Mouse (Mus musculus): ENCODE data around the gene Pitpnm2. TPM values are rescaled to one million over a fixed set of nuclear protein-coding genes. Genes with fewer than 3 reads are reported as not detected.

Gene Pitpnm2
- polyA plus RNA-seq, 1 experiment: 178 TPM

DNA sequence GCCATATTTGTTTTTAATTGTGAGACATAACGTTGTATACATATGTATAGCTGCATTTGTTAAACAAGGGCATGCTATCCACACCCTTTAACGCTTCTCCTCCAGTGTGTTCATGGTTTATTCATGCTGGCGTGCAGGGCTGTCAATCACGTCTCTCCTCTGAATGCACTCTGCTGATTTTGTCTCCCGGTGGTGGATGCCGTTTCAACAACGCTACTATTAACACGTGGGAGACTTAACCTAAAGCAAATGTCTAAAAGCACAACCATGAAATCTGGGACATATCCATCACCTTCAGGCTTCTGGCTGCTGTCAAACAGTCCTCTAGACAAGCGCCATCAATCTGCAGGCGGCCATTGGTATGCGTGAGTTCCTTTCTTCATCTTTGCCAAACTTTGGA is 20.1 kb upstream of the Pitpnm2 start:
- TF ChIP-seq CTCF (IDR thresholded peaks at IDR 0.05; ENCODE audit: extremely low read depth, insufficient read depth, low read length) (no peak), POLR2A (IDR thresholded peaks at IDR 0.05; ENCODE audit: extremely low read depth, insufficient read depth, low read length) (no peak)
- H3K4me3 ChIP-seq (ENCODE audit: insufficient read depth, low read length): no peak overlapping the region
- H3K4me1 ChIP-seq (ENCODE audit: control insufficient read depth, insufficient read depth, low read length): no peaks in the 10 kb centered on the region; the same call in 1 of the 2 replicates
- H3K27ac ChIP-seq (ENCODE audit: insufficient read depth, low read length): no peak overlapping the region

GRCm38 (mm10) chr5:124267652-124268051 is 18.1 kb upstream of the Pitpnm2 start:
- Histone ChIP-seq H3K4me3 (ENCODE audit: insufficient read depth, low read length) (no peak overlapping the region), H3K27ac (ENCODE audit: insufficient read depth, low read length) (no peak overlapping the region), H3K4me1 (ENCODE audit: control insufficient read depth, insufficient read depth, low read length) (no peaks in the 10 kb centered on the region; the same call in 1 of the 2 replicates)
- no peak for TF ChIP-seq CTCF (IDR thresholded peaks at IDR 0.05; ENCODE audit: extremely low read depth, insufficient read depth, low read length)
- TF ChIP-seq POLR2A (IDR thresholded peaks at IDR 0.05; ENCODE audit: extremely low read depth, insufficient read depth, low read length): no peak

DNA sequence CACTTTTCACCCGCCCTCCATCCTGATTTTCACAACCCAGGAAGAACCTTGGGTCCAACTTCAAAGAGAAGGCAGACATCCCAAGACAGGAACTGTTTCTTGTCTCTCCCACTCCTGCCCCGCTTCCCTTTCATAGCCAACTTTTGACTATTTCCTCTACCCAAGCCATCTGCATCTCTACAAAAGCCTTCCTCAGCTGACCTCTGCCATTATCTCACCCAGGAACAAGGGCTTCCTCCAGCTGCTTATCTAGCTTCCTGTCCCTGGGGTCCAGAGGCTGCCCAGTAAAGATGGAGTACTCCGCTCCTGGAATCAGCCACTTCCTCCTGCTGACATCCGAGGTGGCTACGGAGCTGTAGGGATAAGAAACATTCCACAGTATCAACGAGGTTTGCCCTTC is 17.3 kb upstream of the Pitpnm2 start:
- Histone ChIP-seq H3K27ac (ENCODE audit: insufficient read depth, low read length) (no peak overlapping the region), H3K4me3 (ENCODE audit: insufficient read depth, low read length) (no peak overlapping the region), H3K4me1 (ENCODE audit: control insufficient read depth, insufficient read depth, low read length) (no peaks in the 10 kb centered on the region; the same call in 1 of the 2 replicates)
- TF ChIP-seq POLR2A (IDR thresholded peaks at IDR 0.05; ENCODE audit: extremely low read depth, insufficient read depth, low read length): no peak
- TF ChIP-seq CTCF (IDR thresholded peaks at IDR 0.05; ENCODE audit: extremely low read depth, insufficient read depth, low read length): no peak

GRCm38 (mm10) chr5:124263246-124263645 is 13.7 kb upstream of the Pitpnm2 start:
- Histone ChIP-seq H3K4me1 (ENCODE audit: control insufficient read depth, insufficient read depth, low read length) (no peaks in the 10 kb centered on the region; the same call in 1 of the 2 replicates), H3K4me3 (ENCODE audit: insufficient read depth, low read length) (no peak overlapping the region), H3K27ac (ENCODE audit: insufficient read depth, low read length) (no peak overlapping the region)
- TF ChIP-seq POLR2A (IDR thresholded peaks at IDR 0.05; ENCODE audit: extremely low read depth, insufficient read depth, low read length) (no peak), CTCF (IDR thresholded peaks at IDR 0.05; ENCODE audit: extremely low read depth, insufficient read depth, low read length) (no peak)

DNA sequence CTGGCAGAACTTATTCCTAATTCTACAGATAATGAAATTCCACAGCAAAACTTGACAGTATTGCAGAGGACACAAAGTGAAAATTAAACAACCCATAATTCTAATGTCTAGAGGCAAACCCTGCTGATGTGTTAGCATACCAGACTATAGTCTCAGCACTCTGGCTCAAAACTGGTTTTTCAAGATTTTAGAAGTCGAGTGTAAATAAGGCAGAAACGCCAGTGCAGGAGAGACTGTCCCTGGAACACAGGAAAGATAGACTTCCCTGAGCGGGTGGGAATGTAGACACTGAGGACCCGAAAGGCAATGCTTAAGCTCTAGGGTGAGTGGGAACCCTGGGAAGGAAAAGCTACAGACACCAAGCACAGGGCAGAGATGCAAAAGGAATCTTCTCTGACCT is 12.5 kb upstream of the Pitpnm2 start:
- Histone ChIP-seq H3K4me3 (ENCODE audit: insufficient read depth, low read length) (no peak overlapping the region), H3K4me1 (ENCODE audit: control insufficient read depth, insufficient read depth, low read length) (no peaks in the 10 kb centered on the region; the same call in 1 of the 2 replicates), H3K27ac (ENCODE audit: insufficient read depth, low read length) (no peak overlapping the region)
- TF ChIP-seq POLR2A (IDR thresholded peaks at IDR 0.05; ENCODE audit: extremely low read depth, insufficient read depth, low read length) (no peak), CTCF (IDR thresholded peaks at IDR 0.05; ENCODE audit: extremely low read depth, insufficient read depth, low read length) (no peak)

- no peak overlapping the region for H3K27ac ChIP-seq (ENCODE audit: insufficient read depth, low read length)
- H3K4me3 ChIP-seq (ENCODE audit: insufficient read depth, low read length): no peak overlapping the region
- TF ChIP-seq CTCF (IDR thresholded peaks at IDR 0.05; ENCODE audit: extremely low read depth, insufficient read depth, low read length): 0 out of 2 replicates have a peak, but pooled peaks have one; percentile 12
- no peak for TF ChIP-seq POLR2A (IDR thresholded peaks at IDR 0.05; ENCODE audit: extremely low read depth, insufficient read depth, low read length)
- H3K4me1 ChIP-seq (ENCODE audit: control insufficient read depth, insufficient read depth, low read length): no peaks in the 10 kb centered on the region; the same call in 1 of the 2 replicates
Observed at GRCm38 (mm10) chr5:124259133-124259532, 9.6 kb upstream of the Pitpnm2 start.

GRCm38 (mm10) chr5:124258026-124258425 is 8.5 kb upstream of the Pitpnm2 start:
- peaks cover 4% of the 10 kb centered on the region for H3K4me1 ChIP-seq (ENCODE audit: control insufficient read depth, insufficient read depth, low read length)
- H3K4me3 ChIP-seq (ENCODE audit: insufficient read depth, low read length): no peak overlapping the region
- TF ChIP-seq CTCF (IDR thresholded peaks at IDR 0.05; ENCODE audit: extremely low read depth, insufficient read depth, low read length): no peak
- no peak for TF ChIP-seq POLR2A (IDR thresholded peaks at IDR 0.05; ENCODE audit: extremely low read depth, insufficient read depth, low read length)
- H3K27ac ChIP-seq (ENCODE audit: insufficient read depth, low read length): no peak overlapping the region

GRCm38 (mm10) chr5:124255141-124255540 is 5.6 kb upstream of the Pitpnm2 start:
- no peak for TF ChIP-seq CTCF (IDR thresholded peaks at IDR 0.05; ENCODE audit: extremely low read depth, insufficient read depth, low read length)
- TF ChIP-seq POLR2A (IDR thresholded peaks at IDR 0.05; ENCODE audit: extremely low read depth, insufficient read depth, low read length): no peak
- peaks cover 6% of the 10 kb centered on the region for H3K4me1 ChIP-seq (ENCODE audit: control insufficient read depth, insufficient read depth, low read length)
- no peak overlapping the region for H3K27ac ChIP-seq (ENCODE audit: insufficient read depth, low read length)
- no peak overlapping the region for H3K4me3 ChIP-seq (ENCODE audit: insufficient read depth, low read length)

DNA sequence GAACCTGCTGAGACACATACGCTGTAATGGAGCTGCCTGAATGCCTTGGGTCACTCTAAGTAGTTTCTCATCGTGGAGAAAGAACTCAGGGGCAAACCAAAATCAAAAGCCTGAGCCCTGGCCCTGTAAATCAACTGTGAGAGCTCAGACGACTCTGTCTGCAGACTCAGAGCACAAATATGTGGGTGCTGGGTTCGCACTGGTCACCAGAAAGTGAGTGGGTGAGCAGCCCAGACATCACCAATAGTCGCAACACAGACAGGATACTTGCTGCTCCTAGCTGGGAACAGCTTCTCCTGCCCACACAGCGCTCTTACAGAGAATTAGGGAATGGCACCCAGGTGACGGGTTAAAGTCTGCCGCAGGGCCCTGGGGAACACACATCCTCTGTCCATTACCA is 4.0 kb upstream of the Pitpnm2 start:
- Histone ChIP-seq H3K4me1 (ENCODE audit: control insufficient read depth, insufficient read depth, low read length) (peaks cover 6% of the 10 kb centered on the region), H3K4me3 (ENCODE audit: insufficient read depth, low read length) (no peak overlapping the region), H3K27ac (ENCODE audit: insufficient read depth, low read length) (no peak overlapping the region)
- TF ChIP-seq CTCF (IDR thresholded peaks at IDR 0.05; ENCODE audit: extremely low read depth, insufficient read depth, low read length): no peak
- TF ChIP-seq POLR2A (IDR thresholded peaks at IDR 0.05; ENCODE audit: extremely low read depth, insufficient read depth, low read length): no peak

- 0 out of 2 replicates have a peak, but pooled peaks have one; percentile 15 for TF ChIP-seq POLR2A (IDR thresholded peaks at IDR 0.05; ENCODE audit: extremely low read depth, insufficient read depth, low read length)
- no peak for TF ChIP-seq CTCF (IDR thresholded peaks at IDR 0.05; ENCODE audit: extremely low read depth, insufficient read depth, low read length)
- H3K4me1 ChIP-seq (ENCODE audit: control insufficient read depth, insufficient read depth, low read length): peaks cover 6% of the 10 kb centered on the region
- H3K27ac ChIP-seq (ENCODE audit: insufficient read depth, low read length): peak overlapping the region; percentile 6; the same call in 1 of the 2 replicates
- H3K4me3 ChIP-seq (ENCODE audit: insufficient read depth, low read length): no peak overlapping the region
Observed at GRCm38 (mm10) chr5:124252580-124253320, 3.2 kb upstream of the Pitpnm2 start.

All from cortical plate, adult 2 months (tissue).